Mouse (Mus musculus) urinary bladder, postnatal 4 days (tissue): ENCODE results near the gene Mark2.

ENCODE experiments used
- DNase-seq, 2 experiments: peaks; one replicate each; pipeline ENCODE4 v3.0.0; 2021 to 2022; ENCODE audit warnings: low spot score in 2 of 2

Mark2 gene

GRCm38 (mm10) chr19:7267091-7267741 is 74.4 kb downstream of the Mark2 start, which contains the start of gene Rcor2:
Gene Rcor2, plus strand, starts transcription at chr19:7267325.
- peak in 1 of 2 experiments; percentile 72 for DNase-seq

- no peak for DNase-seq
Measured at GRCm38 (mm10) chr19:7266421-7266831, 75.2 kb downstream of the Mark2 start.

GRCm38 (mm10) chr19:7265478-7266191 is 76.0 kb downstream of the Mark2 start:
- DNase-seq: no peak

GRCm38 (mm10) chr19:7264766-7265331 is 76.8 kb downstream of the Mark2 start:
- peak in 1 of 2 experiments; percentile 58 for DNase-seq

GRCm38 (mm10) chr19:7264088-7264765 is 77.4 kb downstream of the Mark2 start:
- peak; percentile 63 to 89 for DNase-seq

- no peak for DNase-seq
Measured at GRCm38 (mm10) chr19:7262592-7262991, 79.1 kb downstream of the Mark2 start.

DNA sequence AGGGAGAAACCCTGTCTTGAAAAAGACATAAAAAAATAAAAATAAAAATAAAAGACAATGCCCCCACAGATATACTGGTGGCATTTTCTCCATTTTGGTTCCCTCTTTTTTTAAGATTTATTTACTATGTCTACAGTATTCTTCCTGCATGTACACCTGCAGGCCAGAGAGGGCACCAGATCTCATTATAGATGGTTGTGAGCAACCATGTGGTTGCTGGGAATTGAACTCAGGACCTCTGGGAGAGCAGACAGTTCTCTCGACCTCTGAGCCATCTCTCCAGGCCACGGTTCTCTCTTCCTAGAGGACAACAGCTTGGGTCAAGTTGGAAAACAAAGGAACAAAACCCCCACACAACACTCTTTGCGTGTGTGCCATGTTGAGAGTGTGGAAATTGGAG is 79.7 kb downstream of the Mark2 start:
- no peak for DNase-seq

DNA sequence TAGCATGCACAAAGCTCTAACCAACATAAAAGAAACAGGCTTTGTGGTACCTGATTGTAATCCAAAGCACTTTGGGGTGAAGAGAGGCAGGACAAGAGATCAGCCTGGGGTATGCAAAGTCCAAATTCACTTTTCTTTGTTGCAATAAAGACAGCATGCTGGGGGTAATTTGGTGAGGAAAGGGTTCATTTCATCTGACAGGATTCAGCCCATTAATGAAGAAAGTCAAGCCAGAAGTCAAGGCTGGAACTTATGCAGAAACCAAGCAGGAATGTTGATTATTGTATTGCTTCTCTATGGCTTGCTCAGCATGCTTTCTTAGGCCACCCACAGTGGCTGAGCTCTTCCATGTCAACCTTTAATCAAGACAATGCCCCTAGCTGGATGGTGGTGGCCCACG is 80.2 kb downstream of the Mark2 start:
- DNase-seq: no peak

GRCm38 (mm10) chr19:7257881-7258280 is 83.8 kb downstream of the Mark2 start:
- no peak for DNase-seq

DNA sequence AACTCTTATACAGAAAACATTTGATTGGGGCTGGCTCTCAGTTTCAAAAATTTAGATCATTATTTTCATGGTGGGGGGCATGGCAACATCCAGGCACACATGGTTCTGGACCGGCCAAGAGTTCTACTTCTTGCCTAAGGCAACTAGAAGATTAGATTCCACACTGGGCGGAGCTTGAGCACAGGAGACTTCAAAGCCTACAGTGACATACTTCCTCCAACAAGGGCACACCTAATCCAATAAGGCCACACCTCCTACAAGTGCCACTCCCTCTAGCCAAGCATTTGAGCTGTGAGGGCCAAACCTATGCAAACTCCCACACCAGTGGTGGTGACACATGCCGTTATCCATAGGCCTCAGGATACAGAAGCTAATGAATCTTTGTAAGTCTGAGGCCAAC is 95.6 kb downstream of the Mark2 start:
- no peak for DNase-seq

DNA sequence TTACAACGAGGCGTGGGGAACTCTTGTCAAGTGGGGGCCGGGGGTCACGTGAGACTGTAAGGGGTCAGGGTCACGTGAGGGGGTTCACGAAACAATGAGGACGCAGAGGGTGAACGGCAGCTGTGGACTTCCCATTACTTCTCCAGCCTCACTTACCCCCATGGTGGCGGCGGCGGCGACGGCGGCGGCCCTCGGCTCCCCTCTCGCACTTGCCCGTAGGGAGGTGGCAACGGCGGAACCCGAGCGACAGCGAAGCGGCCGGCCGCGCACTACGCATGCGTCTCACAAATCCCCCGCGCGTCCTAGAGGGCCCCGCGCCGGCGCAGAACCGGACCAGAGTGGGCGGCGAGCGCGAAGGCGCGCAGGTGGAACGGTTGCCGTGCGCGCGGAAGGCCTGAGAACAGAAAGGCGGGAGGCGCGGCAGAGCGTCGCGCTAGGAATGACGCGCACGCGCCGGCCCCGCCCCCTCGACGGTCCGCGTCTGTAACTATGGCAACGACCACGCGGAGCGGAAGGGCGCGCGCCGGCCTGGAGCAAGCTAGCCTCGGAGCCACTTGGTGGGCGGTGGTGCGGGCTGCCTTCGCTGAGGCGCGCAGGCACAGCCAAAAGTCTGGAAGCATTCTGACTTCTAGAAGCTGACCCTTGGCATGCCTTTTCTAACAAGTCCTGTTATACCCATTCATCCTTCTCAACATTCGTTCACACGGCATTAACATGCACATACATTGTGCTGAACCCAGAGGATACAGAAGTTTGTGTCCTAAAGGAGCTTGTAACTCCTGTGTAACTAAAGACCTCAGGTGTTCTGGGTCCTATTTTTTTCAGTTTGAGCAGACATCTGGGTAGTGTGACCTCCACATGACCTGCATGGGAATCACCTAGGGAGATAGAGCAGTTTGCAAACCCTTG is 100.6 kb downstream of the Mark2 start, which contains the start of gene Naa40:
TSS of gene Naa40 (minus strand) at position 402 of the 909 bp plus-strand sequence.
- peak; percentile 88 to 93 for DNase-seq

DNA sequence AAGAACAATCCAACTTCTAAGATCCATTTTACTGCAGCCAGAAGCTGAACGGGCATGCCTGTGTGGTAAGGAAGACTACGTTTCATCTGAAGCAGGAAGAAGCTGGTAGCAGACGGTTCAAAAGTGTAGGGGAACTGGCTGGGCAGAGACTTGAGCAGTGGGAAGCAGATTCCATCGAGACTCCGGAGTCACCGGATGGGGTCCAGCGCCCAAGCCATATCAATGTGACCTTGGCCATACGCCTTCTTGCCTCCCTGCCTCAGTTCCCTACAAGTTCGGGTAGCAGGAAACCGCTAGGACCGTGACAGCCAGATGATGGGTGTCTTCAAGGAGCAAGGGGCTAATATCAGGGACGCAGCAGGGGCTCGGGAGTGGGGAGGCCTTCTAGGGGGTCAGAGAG is 101.4 kb downstream of the Mark2 start:
- no peak for DNase-seq

DNA sequence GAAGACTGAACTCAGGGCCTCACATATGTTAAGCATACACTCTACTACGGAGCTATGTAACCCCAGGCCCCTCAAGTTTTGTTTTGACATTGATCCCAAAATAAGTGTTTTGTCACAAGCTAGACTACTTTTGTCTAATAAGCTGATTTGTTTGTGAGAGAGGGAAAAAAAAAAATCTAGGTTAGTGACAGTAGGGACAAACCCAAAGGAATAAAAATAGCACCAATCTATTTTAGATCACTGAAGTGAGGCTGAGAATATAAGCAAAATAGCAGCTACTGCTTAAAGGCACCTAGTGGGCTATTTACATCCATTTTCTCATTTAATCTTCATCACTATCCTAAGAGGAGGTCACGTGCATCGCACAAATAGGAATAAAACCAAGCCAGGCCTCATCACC is 102.1 kb downstream of the Mark2 start:
- no peak for DNase-seq

DNA sequence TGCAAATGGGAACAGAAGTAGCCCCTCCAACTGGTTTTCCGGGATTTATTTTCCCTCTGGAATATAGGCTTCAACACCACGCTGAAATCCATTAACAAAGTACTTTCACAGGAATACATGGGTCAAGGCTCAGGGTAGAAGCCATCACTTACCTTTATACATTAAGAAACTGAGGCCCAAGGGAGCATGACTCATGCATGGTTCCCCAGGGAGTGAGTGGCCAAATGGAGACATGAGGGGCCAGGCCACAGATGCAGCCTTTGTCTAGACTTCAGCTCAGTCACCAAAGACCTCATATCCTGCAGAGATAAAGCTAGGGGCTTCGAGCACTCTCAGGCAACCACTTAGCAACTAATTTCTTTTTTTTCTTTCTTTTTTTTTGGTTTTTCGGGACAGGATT is 104.9 kb downstream of the Mark2 start:
- no peak for DNase-seq

GRCm38 (mm10) chr19:7236011-7236410 is 105.6 kb downstream of the Mark2 start:
- no peak for DNase-seq

GRCm38 (mm10) chr19:7235461-7235860 is 106.2 kb downstream of the Mark2 start:
- DNase-seq: no peak

- DNase-seq: peak; percentile 70 to 75
Measured at GRCm38 (mm10) chr19:7234537-7235221, 107.0 kb downstream of the Mark2 start.

DNA sequence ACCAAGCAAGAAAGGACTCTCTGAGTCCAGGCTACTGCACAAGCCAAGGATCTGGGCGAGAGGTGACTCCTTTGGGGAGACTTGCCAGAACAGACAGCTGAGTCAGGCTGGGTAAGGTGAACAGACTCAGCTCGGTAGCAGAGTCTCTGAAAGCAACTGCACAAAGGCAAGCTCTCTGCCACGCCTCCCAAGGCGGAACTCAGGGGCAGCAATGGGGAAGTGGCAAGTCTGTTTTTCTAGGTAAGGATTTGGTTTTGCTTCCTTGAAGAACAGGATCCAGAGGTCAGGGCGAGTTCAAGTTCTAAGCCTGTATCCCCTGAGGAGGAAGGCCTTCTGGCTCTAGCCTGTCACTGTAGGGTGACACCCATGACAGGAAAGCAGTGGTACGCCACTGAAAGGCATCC is 115.1 kb downstream of the Mark2 start:
- DNase-seq: no peak
